Mouse (Mus musculus) testis, postnatal 10 days (tissue): ENCODE data around the gene Gm17018.

ENCODE experiments used
- DNase-seq: peaks from one replicate; pipeline ENCODE4 v3.0.0; 2021; ENCODE audit warnings: low spot score

The Gm17018 gene

DNA sequence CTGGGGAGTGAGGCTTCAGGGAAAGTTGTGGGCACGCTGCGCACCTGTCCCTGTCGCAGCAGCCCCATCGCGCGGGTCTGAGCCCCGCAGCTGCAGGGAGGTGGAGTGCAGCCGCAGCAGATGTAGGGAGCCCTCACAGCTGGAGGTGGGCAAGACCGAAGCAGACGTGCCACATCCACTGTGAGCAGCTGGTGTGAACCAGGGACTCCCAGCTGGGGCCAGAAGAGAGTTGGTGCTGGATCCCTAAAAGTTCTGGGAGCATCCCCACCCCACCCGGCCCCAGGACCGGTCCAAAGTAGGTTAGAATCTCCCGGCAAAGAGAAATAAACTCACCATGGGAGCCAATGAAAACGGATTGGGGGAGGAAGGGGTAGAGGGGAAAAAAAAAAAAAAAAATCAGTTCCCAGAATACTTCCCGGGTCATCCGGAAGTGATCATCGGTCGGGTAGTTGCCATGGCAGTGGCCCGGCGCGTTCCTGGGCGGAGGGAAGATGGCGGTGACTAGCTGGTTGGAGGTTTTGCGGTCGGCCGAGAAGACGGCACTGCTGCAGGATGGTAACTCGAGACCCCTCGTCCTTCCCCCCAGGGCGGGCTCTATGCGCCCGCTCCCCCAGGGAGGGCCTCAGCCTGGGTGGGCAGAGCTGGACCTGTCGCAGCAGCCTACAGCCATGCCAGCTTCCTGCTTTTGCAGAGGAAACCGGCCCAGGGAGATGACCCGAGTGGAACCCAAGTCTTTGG, at the start of gene Gm17018, which contains the start of gene Poll:
Gm17018 (plus strand) TSS at position 463 of the 738 bp plus-strand sequence.
Poll (minus strand) TSS at position 379 of the 738 bp plus-strand sequence.
- DNase-seq, result peak; percentile 88

DNA sequence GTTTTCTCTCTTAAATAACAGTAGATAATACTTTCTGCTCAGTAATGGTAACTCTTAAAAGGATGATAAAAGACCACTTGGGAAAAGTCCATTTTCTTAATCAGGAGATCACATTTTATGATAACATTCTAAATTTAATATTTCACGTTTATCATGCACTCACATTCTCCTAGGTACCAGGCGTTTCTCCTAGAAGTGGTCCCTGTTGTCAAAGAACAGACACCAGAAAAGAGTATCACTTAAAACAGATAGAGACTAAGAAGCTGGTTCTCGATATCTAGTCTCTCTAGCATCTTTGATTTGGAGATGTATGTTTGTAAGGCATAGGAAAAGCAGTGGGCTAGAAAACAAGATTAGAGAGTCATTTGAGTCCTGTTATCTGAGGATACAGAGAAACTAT, 49.7 kb upstream of the Gm17018 start:
- DNase-seq, result no peak

DNA sequence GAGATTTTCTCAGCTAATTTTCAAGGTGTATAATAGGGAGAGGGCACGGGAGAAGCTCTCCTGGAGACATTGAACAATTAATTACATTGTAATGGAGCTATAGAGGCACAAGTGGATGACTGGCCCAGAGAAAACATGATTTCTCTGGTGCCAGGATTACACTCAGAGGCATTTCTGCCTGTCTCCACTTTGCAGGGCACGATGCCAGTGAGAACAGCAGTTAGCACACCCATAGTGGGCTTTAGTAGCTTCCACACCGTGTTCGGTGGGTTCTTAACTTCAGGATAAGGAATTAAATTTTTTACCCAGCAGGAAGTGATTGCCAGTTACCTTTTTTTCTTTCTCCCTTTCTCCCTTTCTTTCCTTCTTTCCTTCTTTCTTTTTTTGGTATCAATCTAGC, 49.0 kb upstream of the Gm17018 start:
- DNase-seq, result no peak

DNA sequence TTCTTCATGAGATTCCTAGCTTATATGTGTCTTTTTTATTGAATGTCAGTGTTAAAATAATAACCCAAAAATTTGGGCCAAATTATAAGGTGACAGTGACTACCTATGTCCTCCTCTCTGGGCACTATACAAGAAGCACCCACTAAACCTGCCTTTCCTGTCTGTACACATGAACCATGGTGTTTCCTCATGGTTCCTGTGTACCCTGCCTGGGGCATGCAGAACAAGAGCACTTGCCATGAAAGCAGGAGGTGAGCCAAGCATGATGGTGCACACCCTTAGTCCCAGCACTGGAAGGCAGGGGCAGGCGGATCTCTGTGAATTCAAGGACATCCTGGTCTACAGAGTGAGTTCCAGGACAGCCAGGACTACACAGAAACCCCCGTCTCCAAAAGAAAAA, 45.1 kb upstream of the Gm17018 start:
- DNase-seq, result no peak

DNA sequence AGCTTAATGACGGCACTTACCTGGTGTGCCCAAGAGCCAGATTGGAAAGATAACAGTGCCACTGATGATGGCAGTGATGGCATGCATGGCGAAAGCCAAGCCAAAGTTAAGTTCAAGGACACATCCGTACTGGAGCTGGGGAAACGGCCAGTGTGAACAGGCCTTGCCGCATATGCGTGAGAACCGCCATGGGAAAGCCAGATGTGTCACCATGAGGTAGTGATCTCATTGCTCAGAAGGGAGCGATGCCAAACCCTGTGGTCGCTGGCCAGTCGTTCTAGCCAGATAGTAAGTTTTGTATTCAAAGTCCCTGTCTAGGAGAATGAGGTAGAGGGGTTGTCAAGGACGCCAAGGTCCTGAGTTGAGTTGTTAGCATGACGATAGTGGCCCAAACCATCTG, 44.2 kb upstream of the Gm17018 start:
- DNase-seq, result no peak

DNA sequence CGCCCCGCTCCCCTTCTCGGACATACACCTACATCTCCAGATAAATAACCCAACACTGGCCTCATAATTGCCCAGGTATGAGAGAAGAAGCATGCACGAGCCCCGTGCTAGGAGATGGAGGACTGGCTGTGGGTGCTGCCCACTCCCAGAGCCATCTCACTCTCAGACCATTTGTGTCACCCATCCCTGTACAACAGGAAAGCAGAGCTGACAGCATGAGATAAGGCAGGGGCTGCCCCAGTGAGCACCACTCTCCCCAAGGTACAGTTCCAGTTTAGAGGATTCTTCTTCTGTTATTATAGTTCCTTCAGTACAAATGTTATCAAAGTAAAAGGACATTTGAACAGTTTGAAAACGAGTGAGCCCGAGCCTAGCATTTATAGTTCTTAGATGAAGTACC, 33.0 kb upstream of the Gm17018 start:
- no peak for DNase-seq

DNA sequence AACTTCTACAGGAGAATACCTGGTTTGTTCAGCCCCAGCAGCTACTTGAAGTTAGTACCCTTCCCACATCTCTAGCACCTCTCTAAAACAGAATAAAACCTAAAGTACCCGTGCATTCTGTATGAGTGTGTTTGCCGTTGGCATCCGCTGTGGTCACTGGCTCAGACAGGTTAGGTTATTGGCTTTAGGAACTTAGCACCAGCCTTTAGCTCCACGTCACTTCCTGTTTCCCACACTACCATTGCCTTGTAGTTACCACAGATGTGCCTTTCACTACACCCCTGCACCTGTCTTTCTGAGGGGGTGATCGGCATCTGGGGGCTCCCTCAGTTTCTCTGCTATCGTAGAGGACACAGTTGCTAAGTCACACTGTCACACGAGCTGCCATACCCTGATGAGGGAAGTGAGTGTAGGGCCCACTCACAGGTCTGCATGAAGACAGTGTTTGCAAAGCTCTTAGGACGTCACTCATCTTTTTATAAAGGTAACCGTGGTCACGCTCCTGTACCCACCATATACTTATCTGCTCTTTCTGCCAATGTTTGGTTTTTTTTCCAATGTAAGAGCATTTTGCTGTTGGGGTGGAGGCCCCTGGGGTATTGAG, 32.4 kb upstream of the Gm17018 start:
- no peak for DNase-seq

DNA sequence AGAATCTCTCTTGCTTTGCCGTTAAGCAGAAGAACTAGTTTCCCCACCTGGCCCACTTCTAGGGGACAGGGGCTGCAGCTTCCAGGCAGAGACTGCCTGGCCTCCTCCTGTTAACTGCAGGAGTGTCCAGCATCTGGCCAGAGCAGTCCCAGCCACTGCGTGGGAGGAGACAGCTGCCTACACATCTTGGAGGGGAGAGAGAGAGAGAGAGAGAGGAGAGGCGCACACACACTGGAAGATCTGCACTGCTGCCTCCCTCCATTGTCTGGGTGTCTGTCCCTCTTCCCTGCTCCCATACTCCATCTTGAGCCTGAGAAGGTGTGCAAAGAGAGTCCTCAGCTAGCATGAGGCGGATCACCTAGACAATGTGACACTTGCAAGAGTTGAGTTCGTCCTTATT, 31.1 kb upstream of the Gm17018 start:
- peak; percentile 47 for DNase-seq

DNA sequence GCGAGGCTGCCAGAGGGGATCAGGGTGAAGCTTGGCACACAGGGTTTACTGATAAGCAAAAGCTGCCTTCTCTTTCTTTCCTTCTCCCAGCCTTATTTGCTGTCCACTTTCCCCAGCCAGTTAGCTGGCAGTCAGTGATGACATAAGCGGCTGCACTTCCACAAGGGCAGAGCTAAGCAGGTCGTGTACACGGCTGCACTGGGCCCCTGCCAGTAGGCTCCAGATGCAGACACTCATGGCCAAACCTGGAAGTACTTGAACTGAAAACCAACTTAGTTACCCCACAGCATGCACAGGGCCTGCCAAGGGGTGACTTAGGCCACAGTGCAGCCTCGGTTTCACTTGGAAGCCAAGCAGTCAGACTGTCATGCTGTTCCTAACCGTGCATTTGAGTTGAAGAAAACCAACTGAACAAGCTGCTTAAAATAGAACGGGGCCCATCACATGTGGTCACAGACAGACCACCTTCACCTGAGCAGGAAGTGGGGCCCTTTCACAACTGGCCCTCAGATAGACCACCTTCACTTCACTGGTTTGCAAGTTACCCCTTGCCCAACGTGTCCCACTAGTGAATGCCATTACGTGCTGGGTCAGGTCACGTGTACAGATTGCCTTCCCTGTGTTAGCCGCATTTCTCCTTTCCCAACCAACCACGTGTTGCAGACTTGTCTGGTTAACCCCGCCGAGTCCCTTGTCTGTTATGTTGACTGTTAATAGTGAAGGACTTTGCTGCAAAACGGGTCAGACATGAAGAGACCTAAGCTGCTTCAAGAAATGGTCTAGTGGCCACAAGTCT, 30.0 kb upstream of the Gm17018 start:
- DNase-seq, result peak; percentile 48

DNA sequence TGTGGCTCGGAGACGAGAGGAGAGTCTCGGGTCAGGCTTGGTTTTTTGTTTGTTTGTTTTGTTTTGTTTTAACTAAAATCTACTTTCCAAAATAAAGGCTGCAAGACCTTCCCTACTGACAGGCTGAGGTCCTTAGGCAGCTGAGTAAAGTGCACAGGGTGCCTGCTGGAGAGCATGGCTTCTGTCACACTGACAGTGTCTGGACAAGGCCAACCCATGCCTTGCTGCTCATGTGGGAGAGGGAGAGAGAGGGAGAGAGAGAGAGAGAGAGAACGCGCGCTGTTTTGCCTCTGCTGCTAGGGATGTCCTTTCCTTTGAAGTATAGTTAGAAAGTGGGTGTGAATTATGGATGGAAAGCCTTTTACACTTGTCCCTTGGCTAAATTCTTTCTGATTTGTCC, 28.9 kb upstream of the Gm17018 start:
- no peak for DNase-seq

DNA sequence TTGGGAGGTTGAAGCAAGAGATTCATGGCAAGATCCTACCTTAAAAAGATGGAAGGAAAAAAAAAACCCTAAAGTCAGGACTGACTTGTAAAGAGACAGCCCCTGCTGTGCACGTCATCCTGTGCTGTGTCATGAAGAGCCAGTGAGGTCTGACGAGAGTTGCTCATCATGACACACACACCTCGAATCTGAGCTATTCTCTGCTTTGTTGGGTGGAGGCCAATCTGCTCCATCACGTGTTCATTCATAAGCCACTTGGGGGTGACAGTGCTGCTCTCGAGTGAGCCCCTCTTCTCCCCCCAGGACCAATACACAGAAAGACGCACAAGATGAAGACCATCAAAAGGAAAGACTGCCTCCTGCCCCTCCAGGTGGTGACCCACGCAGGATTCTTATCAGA, 26.8 kb upstream of the Gm17018 start:
- no peak for DNase-seq

DNA sequence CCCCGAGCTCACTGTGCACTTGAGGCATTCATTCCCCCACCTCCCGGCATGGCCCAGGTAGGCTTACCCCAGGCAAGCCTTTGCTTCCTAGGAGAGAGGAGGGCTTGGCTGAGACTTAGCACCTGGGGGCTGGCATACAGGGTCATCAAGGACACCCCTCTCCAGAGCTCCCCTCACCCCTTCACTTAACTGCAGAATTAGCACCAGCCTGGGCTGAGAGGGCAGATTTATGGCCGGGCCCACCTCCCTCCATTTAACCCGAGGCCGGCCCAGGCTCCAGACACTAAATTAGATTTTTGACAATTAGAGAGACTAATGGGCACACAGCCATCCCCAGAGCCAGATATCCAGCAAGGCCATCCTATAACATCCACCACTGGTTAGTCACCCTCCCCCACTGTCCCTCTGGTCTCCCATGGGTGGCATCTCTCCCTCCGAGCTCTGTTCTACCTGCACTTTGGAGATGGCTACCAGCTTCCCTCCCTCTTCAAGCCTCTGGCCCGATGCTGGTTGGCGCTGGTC, 25.1 kb upstream of the Gm17018 start:
- DNase-seq, result no peak

DNA sequence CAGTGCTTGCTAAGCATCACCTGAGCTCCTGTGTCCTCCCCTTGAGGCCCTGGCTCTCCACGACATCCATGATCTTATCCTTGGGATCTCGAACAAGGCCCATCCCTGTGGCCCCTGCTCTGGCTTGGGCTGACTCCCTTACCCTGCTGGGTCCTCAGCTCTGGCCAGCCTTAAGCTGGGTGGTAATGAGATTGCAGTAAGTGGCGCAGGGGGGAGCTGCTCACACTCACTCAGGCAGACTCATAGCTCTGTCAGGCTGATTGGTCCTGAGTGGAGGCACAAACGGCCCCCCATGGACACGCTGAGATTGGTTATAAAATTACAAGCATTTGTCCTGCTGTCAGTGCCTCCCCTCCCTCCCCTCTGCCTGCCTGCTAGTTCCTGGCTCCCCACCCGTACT, 24.5 kb upstream of the Gm17018 start:
- no peak for DNase-seq

DNA sequence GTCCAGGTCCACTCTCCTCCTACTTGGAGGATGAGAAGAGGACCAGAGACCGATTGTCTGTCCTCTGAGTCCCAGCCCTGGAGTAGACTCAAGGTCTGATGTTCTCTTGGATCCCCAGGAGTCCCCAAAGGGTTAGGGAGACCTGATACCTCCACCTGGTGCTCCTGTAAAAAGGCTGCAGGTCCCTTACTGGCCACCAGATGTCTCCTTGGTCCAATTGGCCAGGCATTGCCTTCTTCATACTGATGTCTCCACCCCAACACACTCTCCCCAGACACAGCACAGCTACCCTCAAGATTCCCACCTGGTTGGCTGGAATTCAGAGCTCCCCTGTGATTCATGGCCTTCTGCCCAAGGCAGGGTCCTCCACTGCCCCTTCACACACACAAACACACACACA, 22.9 kb upstream of the Gm17018 start:
- DNase-seq, result peak; percentile 71

DNA sequence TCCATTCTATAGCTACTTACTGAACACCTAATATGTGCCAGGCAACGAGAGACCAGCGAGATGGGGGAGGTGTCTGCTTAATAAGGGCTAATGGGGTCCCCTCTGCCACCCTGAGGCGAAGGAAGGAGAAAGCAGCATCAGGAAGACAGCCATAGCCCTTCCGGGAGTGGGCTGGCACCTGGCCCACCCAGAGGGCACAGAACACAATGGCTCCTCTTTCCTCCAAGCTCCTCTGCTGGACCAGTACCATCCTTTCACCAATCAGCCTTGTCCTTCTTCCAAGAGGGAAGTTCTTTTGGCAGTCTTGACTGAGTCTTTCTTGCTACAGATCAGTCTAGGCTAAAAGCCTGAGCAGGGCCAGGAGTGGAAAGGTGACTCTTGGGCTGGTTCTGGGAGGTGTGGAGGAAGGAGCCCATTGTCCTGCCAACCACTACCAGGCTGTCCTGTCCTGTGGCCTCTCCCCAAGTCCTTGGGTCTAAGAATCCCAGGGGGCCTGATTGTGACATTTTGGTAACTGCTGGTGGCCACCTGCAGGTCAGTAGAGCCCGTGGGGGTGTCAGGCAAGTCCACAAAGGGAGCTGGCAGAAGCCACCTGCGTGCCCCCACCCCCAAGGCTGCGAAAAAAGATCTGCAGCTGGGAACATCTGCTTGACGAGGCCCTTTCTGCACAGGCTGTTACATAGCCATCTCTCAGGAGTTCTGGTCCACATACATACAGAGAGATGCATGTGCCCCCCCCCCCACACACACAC, 19.6 kb upstream of the Gm17018 start:
- DNase-seq, result peak; percentile 53

DNA sequence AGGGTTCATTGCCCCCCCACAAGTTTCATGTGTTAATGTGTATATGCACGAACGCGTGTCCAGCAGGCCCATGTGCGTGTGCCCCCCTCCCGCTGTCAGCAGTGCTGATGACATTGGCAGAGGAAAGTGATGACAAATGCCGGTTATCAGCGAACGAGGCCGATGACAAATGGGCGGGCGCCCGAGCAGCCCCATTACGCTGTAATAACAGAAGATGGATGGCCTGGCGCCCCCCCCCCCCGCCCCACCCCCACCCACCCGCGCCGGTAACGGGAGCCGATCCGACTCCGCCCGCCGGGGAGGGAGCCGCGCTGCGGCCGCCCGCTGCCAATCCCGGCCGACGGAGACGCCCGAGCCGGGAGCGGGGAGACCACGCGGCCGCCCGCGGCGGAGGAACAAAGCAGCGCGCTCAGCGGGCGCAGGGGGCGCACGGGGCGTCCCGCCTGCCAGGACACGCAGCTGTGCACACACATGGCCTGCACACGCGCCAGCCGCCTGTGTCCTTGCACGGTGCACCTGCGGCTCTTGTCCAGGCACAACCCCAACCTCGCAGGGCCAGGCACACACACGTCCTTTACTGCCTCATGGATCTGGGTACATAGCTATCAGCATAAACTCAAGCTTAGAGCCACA, 18.9 kb upstream of the Gm17018 start:
- peak; percentile 66 for DNase-seq

DNA sequence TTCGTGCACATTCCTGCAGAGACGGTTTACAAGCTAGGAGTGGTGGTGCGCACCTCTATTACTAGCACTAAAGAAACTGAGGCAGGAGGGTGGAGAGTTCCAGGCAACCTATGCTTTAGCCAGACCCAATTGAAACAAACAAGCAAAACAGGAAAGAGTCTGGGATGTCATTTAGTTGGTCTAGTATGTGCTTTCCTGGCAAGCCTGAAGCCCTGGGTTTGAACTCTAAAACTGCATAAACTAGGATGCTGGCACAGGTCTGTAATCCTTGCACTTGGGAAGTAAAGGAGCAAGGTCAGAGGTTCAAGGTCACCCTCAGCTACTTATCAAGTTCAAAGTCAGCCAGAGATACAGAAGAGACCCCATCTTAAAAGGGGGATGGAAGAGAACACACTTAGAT, 18.4 kb upstream of the Gm17018 start:
- no peak for DNase-seq

DNA sequence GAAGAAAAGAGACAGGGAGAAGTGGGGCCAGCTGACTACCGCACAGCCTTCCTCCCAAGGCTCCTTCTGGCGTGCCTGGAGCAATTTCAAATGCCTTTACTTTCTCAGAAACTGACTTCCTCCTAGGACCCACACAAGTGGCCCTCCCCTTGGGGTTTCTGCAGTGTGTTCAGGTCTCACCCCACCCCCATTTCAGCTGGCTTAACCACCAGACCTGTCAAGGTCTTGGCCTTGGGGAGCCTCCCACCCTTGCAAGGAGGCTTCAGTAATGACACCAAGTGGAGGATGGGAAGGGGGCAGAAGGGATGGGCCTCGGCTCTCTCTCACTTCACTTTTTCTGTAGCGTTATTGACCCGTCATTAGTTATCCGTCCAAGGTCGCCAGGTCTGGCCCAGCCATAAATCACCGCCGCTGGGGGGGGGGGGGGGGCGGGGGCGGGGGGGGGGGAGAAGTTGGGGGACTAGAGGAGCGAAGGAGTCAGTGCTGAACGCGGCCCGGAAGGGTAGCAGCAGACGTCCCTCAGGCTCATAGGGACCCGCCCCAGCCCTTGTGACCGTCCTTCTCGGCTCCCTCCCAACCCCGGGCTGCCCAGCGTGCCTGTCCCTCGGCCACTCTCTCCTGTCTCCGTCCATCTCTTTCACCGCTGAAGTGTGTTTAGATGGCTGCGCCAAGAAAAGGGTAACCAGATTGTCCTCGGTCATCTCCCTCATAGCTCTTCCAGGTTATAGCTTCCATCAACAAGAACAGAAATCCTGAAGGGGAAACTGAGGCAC, 16.1 kb upstream of the Gm17018 start:
- peak; percentile 64 for DNase-seq

DNA sequence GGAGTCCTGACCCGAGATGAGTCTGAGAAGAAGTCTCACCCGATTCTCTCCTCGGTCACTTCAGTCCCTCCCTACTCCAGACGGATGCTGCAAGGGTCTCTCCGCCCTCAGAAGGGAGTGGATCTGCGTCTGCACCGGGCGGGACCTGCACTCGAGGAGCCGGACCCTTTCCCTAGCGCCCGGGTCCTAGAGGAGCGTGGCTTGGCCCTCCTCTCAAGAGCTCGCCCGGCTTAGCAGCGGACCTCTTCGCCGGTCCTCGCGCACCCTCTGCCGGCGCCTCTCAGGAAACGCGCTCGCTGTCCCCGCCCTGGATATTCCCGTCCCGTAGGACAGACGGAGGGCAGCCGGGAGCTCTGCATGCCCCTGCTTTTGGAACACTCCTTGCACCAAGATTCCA, 15.5 kb upstream of the Gm17018 start:
- peak; percentile 91 for DNase-seq

DNA sequence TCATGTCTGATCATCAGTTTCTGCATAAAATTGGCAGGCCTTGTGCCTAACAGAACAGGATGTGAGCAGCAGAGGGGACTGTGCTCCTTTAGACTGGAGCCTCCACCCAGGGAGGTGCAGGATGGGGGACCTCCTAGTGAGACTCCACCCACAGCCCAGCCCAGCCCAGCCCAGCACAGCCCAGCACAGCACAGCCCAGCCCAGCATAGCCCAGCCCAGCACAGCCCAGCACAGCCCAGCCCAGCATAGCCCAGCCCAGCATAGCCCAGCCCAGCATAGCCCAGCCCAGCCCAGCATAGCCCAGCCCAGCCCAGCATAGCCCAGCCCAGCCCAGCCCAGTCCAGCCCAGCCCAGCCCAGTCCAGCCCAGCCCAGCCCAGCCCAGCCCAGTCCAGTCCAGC, 12.2 kb upstream of the Gm17018 start:
- peak; percentile 44 for DNase-seq
